In the genomic region with DNA sequence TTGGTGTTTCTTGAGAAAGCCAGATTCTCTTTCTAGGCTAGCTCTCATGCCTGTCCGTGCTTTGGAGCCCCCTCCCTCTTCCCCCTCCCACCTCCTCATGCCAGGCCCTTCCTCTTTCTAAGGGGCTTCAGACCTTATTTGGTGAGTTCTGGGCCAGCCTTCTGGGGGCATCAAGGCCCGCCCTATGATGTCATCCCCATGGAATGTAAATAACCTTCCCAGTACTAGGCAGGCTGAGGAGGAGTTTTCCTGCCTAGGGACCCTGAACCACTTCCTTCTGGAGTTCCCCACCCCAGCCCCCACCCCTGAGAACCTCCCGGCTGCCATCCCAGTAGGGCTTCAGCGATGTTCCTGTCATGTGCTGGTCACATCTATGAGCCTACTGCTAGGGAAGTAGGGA, we compare ENCODE assay signal across 13 mouse cellular contexts. TPM values are rescaled to one million over a fixed set of nuclear protein-coding genes. Genes with fewer than 3 reads are reported as not detected.
DNase-seq lines count a peak whose midpoint lies in the region; ATAC-seq and TF ChIP-seq lines count a peak whose summit lies in the region.
"Had no signal": no experiment of that assay in that cellular context is flagged by ENCODE, and none has a peak within 500 bp of the region (broad histone marks: within the 10 kb centered on the region; RNA-seq: fewer than 3 reads in every experiment).

No protein-coding gene starts in this region.

- H3K4me2 ChIP-seq in forebrain, embryonic 13.5 days, result no peak overlapping the region
- H3K4me2 ChIP-seq in forebrain, postnatal 0 days (ENCODE audit: low read depth), result no peak overlapping the region
- no peak overlapping the region for H3K4me2 ChIP-seq in liver, embryonic 12.5 days
- no peak overlapping the region for H3K4me2 ChIP-seq in intestine, embryonic 16.5 days (ENCODE audit: low read depth, low read length)

- peak overlapping the region; percentile 4; the same call in 1 of the 2 replicates for H3K9ac ChIP-seq in forebrain, embryonic 13.5 days
- H3K9ac ChIP-seq in forebrain, postnatal 0 days, result no peak overlapping the region
- H3K9ac ChIP-seq in liver, embryonic 12.5 days, result no peak overlapping the region
- H3K9ac ChIP-seq in intestine, embryonic 16.5 days (ENCODE audit: low read depth, low read length), result peak overlapping the region; percentile 44; the same call in 1 of the 2 replicates
- H3K9ac ChIP-seq: neural tube, embryonic 12.5 days had no signal

- 70% methylated on average over 4 of the region's 4 CpGs for WGBS in forebrain, embryonic 13.5 days
- 53% methylated on average over 4 of the region's 4 CpGs for WGBS in forebrain, postnatal 0 days
- WGBS in liver, embryonic 12.5 days (ENCODE audit: insufficient replicate concordance), result 71% methylated on average over 4 of the region's 4 CpGs
- 15% methylated on average over 4 of the region's 4 CpGs for WGBS in intestine, embryonic 16.5 days

- ATAC-seq in forebrain, embryonic 13.5 days, result no peak
- no peak for ATAC-seq in forebrain, postnatal 0 days
- no peak for ATAC-seq in liver, embryonic 12.5 days
- ATAC-seq in intestine, embryonic 16.5 days, result 0 out of 2 replicates have a peak, but pooled peaks have one; percentile 2

- no peak overlapping the region for H3K4me3 ChIP-seq in forebrain, embryonic 13.5 days
- H3K4me3 ChIP-seq in forebrain, postnatal 0 days (ENCODE audit: low read depth, low read length), result no peak overlapping the region
- no peak overlapping the region for H3K4me3 ChIP-seq in liver, embryonic 12.5 days
- no peak overlapping the region for H3K4me3 ChIP-seq in intestine, embryonic 16.5 days (ENCODE audit: low read length)
- no peak overlapping the region for H3K4me3 ChIP-seq in layer of hippocampus, adult 2 months
- H3K4me3 ChIP-seq: neural tube, embryonic 12.5 days had no signal

- H3K27me3 ChIP-seq in forebrain, embryonic 13.5 days, result no peaks in the 10 kb centered on the region
- no peaks in the 10 kb centered on the region for H3K27me3 ChIP-seq in forebrain, postnatal 0 days (ENCODE audit: insufficient read depth, low read length)
- no peaks in the 10 kb centered on the region for H3K27me3 ChIP-seq in liver, embryonic 12.5 days (replicated peaks)
- H3K27me3 ChIP-seq in intestine, embryonic 16.5 days (replicated peaks; ENCODE audit: control insufficient read depth, insufficient read depth, low read length), result no peaks in the 10 kb centered on the region
- H3K27me3 ChIP-seq in splenic B cell, adult 2 months (ENCODE audit: control insufficient read depth, insufficient read depth, low read length, poor library complexity, severe bottlenecking), result no peaks in the 10 kb centered on the region
- H3K27me3 ChIP-seq: neural tube, embryonic 12.5 days had no signal

- TF ChIP-seq CTCF in forebrain, postnatal 0 days (IDR thresholded peaks at IDR 0.05; ENCODE audit: low read depth), result no peak
- TF ChIP-seq CTCF in layer of hippocampus, adult 2 months (conservative IDR thresholded peaks at IDR 0.05), result no peak

- no peak overlapping the region for H3K27ac ChIP-seq in forebrain, embryonic 13.5 days
- no peak overlapping the region for H3K27ac ChIP-seq in forebrain, postnatal 0 days (ENCODE audit: low read depth, low read length)
- H3K27ac ChIP-seq in liver, embryonic 12.5 days, result peak overlapping the region; percentile 16; the same call in 1 of the 2 replicates
- peak overlapping the region; percentile 84 for H3K27ac ChIP-seq in intestine, embryonic 16.5 days (ENCODE audit: low read length)
- H3K27ac ChIP-seq in layer of hippocampus, adult 2 months, result no peak overlapping the region
- H3K27ac ChIP-seq: neural tube, embryonic 12.5 days had no signal

- peaks cover 67% of the 10 kb centered on the region for H3K36me3 ChIP-seq in forebrain, embryonic 13.5 days (ENCODE audit: poor library complexity, severe bottlenecking)
- H3K36me3 ChIP-seq in forebrain, postnatal 0 days (ENCODE audit: insufficient read depth), result peaks cover 53% of the 10 kb centered on the region
- H3K36me3 ChIP-seq in liver, embryonic 12.5 days, result peaks cover 78% of the 10 kb centered on the region
- peaks cover 34% of the 10 kb centered on the region for H3K36me3 ChIP-seq in intestine, embryonic 16.5 days (ENCODE audit: control insufficient read depth, insufficient read depth, low read length)
- peaks cover 18% of the 10 kb centered on the region for H3K36me3 ChIP-seq in splenic B cell, adult 2 months (ENCODE audit: control insufficient read depth, insufficient read depth, low read length, poor library complexity, severe bottlenecking)

- H3K9me3 ChIP-seq in forebrain, embryonic 13.5 days (replicated peaks), result no peaks in the 10 kb centered on the region
- no peaks in the 10 kb centered on the region for H3K9me3 ChIP-seq in forebrain, postnatal 0 days (ENCODE audit: low read length)
- H3K9me3 ChIP-seq in liver, embryonic 12.5 days (replicated peaks), result no peaks in the 10 kb centered on the region
- no peaks in the 10 kb centered on the region for H3K9me3 ChIP-seq in intestine, embryonic 16.5 days (ENCODE audit: control insufficient read depth, low read length)
- H3K9me3 ChIP-seq: neural tube, embryonic 12.5 days had no signal

- no peak for DNase-seq in forebrain, postnatal 0 days
- no peak for DNase-seq in liver
- DNase-seq in splenic B cell, adult 2 months (ENCODE audit: low read depth, low spot score), result peak; percentile 7
- no peak for DNase-seq in ovary, adult 18-20 months (ENCODE audit: low spot score)
- DNase-seq in layer of hippocampus, adult 2 months (ENCODE audit: low spot score in 2 of 2), result no peak
- DNase-seq: cerebellum, postnatal 25 days; kidney, postnatal 4 days had no signal

- peaks cover 31% of the 10 kb centered on the region for H3K4me1 ChIP-seq in forebrain, embryonic 13.5 days
- peaks cover 5% of the 10 kb centered on the region for H3K4me1 ChIP-seq in forebrain, postnatal 0 days (ENCODE audit: insufficient read depth)
- H3K4me1 ChIP-seq in liver, embryonic 12.5 days, result peaks cover 50% of the 10 kb centered on the region
- H3K4me1 ChIP-seq in intestine, embryonic 16.5 days (ENCODE audit: control insufficient read depth, insufficient read depth, low read length), result peaks cover 27% of the 10 kb centered on the region

RNA-seq across cellular contexts. Expression of gene 4930442H23Rik, which starts 1.1 kb away (rescaled TPM):
- not detected in 2 replicates for polyA plus RNA-seq in forebrain, embryonic 13.5 days (2015; fragmentation: Nextera tagmentation; extraction: Ambion mirVana)
- total RNA-seq in forebrain, postnatal 0 days (2014; rRNA removed), result not detected in 2 replicates
- 0.11 and 0.24 TPM in 2 replicates for polyA plus RNA-seq in forebrain, postnatal 0 days (2015; fragmentation: Nextera tagmentation; extraction: Ambion mirVana)
- not detected in 2 replicates for polyA plus RNA-seq in liver, embryonic 12.5 days (2016; fragmentation: Nextera tagmentation; extraction: Ambion mirVana)
- not detected in 2 replicates for polyA plus RNA-seq in intestine, embryonic 16.5 days (2015; fragmentation: Nextera tagmentation; extraction: Ambion mirVana)
- total RNA-seq in layer of hippocampus, adult 2 months (2021), result not detected
- total RNA-seq: gastrocnemius, adult 8-10 months had no signal
- polyA plus RNA-seq: liver, embryonic 16.5 days; neural tube, embryonic 12.5 days had no signal

RNA-seq across cellular contexts. Expression of gene Dapk3, which starts 2.0 kb away (rescaled TPM):
- 43.5 and 47.7 TPM in 2 replicates for polyA plus RNA-seq in forebrain, embryonic 13.5 days (2015; fragmentation: Nextera tagmentation; extraction: Ambion mirVana)
- 64.6 and 68.9 TPM in 2 replicates for total RNA-seq in forebrain, postnatal 0 days (2014; rRNA removed)
- polyA plus RNA-seq in forebrain, postnatal 0 days (2015; fragmentation: Nextera tagmentation; extraction: Ambion mirVana), result 58.1 TPM in 2 replicates
- polyA plus RNA-seq in liver, embryonic 12.5 days (2016; fragmentation: Nextera tagmentation; extraction: Ambion mirVana), result 41.7 TPM in 2 replicates
- 15.4 and 47.6 TPM in 2 replicates for polyA plus RNA-seq in intestine, embryonic 16.5 days (2015; fragmentation: Nextera tagmentation; extraction: Ambion mirVana)
- 10 to 100 TPM; 73.6 to 78.4 TPM for total RNA-seq in layer of hippocampus, adult 2 months (2021)

RNA-seq across cellular contexts. Expression of gene Eef2, which starts 8.3 kb away (rescaled TPM):
- 555 and 583 TPM in 2 replicates for polyA plus RNA-seq in forebrain, embryonic 13.5 days (2015; fragmentation: Nextera tagmentation; extraction: Ambion mirVana)
- 2,084 and 2,175 TPM in 2 replicates for total RNA-seq in forebrain, postnatal 0 days (2014; rRNA removed)
- 466 and 485 TPM in 2 replicates for polyA plus RNA-seq in forebrain, postnatal 0 days (2015; fragmentation: Nextera tagmentation; extraction: Ambion mirVana)
- 440 and 450 TPM in 2 replicates for polyA plus RNA-seq in liver, embryonic 12.5 days (2016; fragmentation: Nextera tagmentation; extraction: Ambion mirVana)
- polyA plus RNA-seq in intestine, embryonic 16.5 days (2015; fragmentation: Nextera tagmentation; extraction: Ambion mirVana), result 526 and 531 TPM in 2 replicates
- 100 to 1,000 TPM; 907 to 909 TPM for total RNA-seq in layer of hippocampus, adult 2 months (2021)

RNA-seq across cellular contexts. Expression of gene Pias4, which starts 17.0 kb away (rescaled TPM):
- 54.2 and 57.0 TPM in 2 replicates for polyA plus RNA-seq in forebrain, embryonic 13.5 days (2015; fragmentation: Nextera tagmentation; extraction: Ambion mirVana)
- total RNA-seq in forebrain, postnatal 0 days (2014; rRNA removed), result 30.1 and 32.5 TPM in 2 replicates
- 28.1 and 35.8 TPM in 2 replicates for polyA plus RNA-seq in forebrain, postnatal 0 days (2015; fragmentation: Nextera tagmentation; extraction: Ambion mirVana)
- 28.9 and 29.7 TPM in 2 replicates for polyA plus RNA-seq in liver, embryonic 12.5 days (2016; fragmentation: Nextera tagmentation; extraction: Ambion mirVana)
- 52.5 and 54.4 TPM in 2 replicates for polyA plus RNA-seq in intestine, embryonic 16.5 days (2015; fragmentation: Nextera tagmentation; extraction: Ambion mirVana)
- 10 to 100 TPM; 29.4 to 29.5 TPM for total RNA-seq in layer of hippocampus, adult 2 months (2021)

RNA-seq across cellular contexts. Expression of gene Nmrk2, which starts 17.1 kb away (rescaled TPM):
- polyA plus RNA-seq in forebrain, embryonic 13.5 days (2015; fragmentation: Nextera tagmentation; extraction: Ambion mirVana), result not detected in 2 replicates
- 0.08 TPM in 1 of 2 replicates, not detected in the other for total RNA-seq in forebrain, postnatal 0 days (2014; rRNA removed)
- polyA plus RNA-seq in forebrain, postnatal 0 days (2015; fragmentation: Nextera tagmentation; extraction: Ambion mirVana), result not detected in 2 replicates
- polyA plus RNA-seq in liver, embryonic 12.5 days (2016; fragmentation: Nextera tagmentation; extraction: Ambion mirVana), result not detected in 2 replicates
- 0.17 TPM in 1 of 2 replicates, not detected in the other for polyA plus RNA-seq in intestine, embryonic 16.5 days (2015; fragmentation: Nextera tagmentation; extraction: Ambion mirVana)
- total RNA-seq in layer of hippocampus, adult 2 months (2021), result under 1 TPM; 0.32 to 0.33 TPM
- polyA plus RNA-seq: neural tube, embryonic 12.5 days had no signal

Comparison
In these comparisons a context has a peak if more than half of its experiments do, and no peak if none do; other contexts are left out.
1. H3K9ac ChIP-seq: peak in forebrain, embryonic 13.5 days (single experiment) and intestine, embryonic 16.5 days (single experiment); none in forebrain, postnatal 0 days (single experiment) and liver, embryonic 12.5 days (single experiment).
2. H3K27ac ChIP-seq: peak in liver, embryonic 12.5 days (single experiment) and intestine, embryonic 16.5 days (single experiment); none in forebrain, embryonic 13.5 days (single experiment), forebrain, postnatal 0 days (single experiment) and layer of hippocampus, adult 2 months (single experiment).